Mouse (Mus musculus) midbrain, embryonic 13.5 days (tissue): ENCODE results near the gene Map4k4. TPM values are rescaled to one million over a fixed set of nuclear protein-coding genes. Genes with fewer than 3 reads are reported as not detected.

Source experiments
- ATAC-seq: fragments of 200-750 bp; cut with Nextera tagmentation; 2 replicates; pipeline ENCODE4 v1.8.0; 2017; ENCODE audit warnings: mild to moderate bottlenecking, moderate TSS enrichment, moderate library complexity
- H3K27ac ChIP-seq: fragments of 300-500 bp; sonication (generic); 2 replicates; pipeline ENCODE4 v1.5.1; 2015; ENCODE audit warnings: inconsistent platforms, mild to moderate bottlenecking, moderate library complexity
- H3K27me3 ChIP-seq: fragments of 300-500 bp; sonication (generic); 2 replicates; pipeline ENCODE4 v1.6.1; 2015; ENCODE audit warnings: mild to moderate bottlenecking, inconsistent platforms
- H3K36me3 ChIP-seq: fragments of 300-500 bp; sonication (generic); 2 replicates; pipeline ENCODE4 v1.6.1; 2015; ENCODE audit warnings: mild to moderate bottlenecking, inconsistent platforms
- H3K4me1 ChIP-seq: fragments of 300-500 bp; sonication (generic); replicated peaks from 2 replicates; pipeline ENCODE4 v1.6.1; 2015; ENCODE audit warnings: inconsistent platforms
- H3K4me2 ChIP-seq: fragments of 300-500 bp; sonication (generic); replicated peaks from 2 replicates; pipeline ENCODE4 v1.6.1; 2015; ENCODE audit warnings: moderate library complexity, mild to moderate bottlenecking, inconsistent platforms
- H3K4me3 ChIP-seq: fragments of 300-500 bp; sonication (generic); replicated peaks from 2 replicates; pipeline ENCODE4 v1.5.1; 2015; ENCODE audit warnings: mild to moderate bottlenecking, inconsistent platforms
- H3K9ac ChIP-seq: fragments of 300-500 bp; sonication (generic); replicated peaks from 2 replicates; pipeline ENCODE4 v1.6.1; 2015; ENCODE audit warnings: mild to moderate bottlenecking, inconsistent platforms
- H3K9me3 ChIP-seq: fragments of 300-500 bp; sonication (generic); 2 replicates; pipeline ENCODE4 v1.6.1; 2016; ENCODE audit warnings: mild to moderate bottlenecking, inconsistent platforms
- WGBS: fragments of 180-500 bp; shearing (Covaris S2); methylation state at CpG from one replicate; pipeline ENCODE4 v1.1.7; 2015; 5-methylcytosine and 5-hydroxymethylcytosine counted together
- polyA plus RNA-seq: library from polyadenylated mRNA; unstranded; fragments of >200 nt; fragmentation: Nextera tagmentation; extraction: Ambion mirVana; gene quantifications from 2 replicates; pipeline ENCODE4 v1.2.1, GENCODE M21; 2015

Gene Map4k4
- polyA plus RNA-seq, 1 experiment from 2014 or later, result 58.2 TPM

GRCm38 (mm10) chr1:40023206-40023605, 122.5 kb downstream of the Map4k4 start:
- H3K27me3 ChIP-seq, result no peaks in the 10 kb centered on the region
- no peak overlapping the region for H3K9ac ChIP-seq
- no peak overlapping the region for H3K4me2 ChIP-seq
- whole genome bisulfite sequencing, result 97% methylated on average over 15 of the region's 15 CpGs
- no peak for ATAC-seq
- no peaks in the 10 kb centered on the region for H3K9me3 ChIP-seq
- H3K4me3 ChIP-seq, result no peak overlapping the region
- no peak overlapping the region for H3K27ac ChIP-seq
- H3K36me3 ChIP-seq, result peaks cover 89% of the 10 kb centered on the region
- no peaks in the 10 kb centered on the region for H3K4me1 ChIP-seq

DNA sequence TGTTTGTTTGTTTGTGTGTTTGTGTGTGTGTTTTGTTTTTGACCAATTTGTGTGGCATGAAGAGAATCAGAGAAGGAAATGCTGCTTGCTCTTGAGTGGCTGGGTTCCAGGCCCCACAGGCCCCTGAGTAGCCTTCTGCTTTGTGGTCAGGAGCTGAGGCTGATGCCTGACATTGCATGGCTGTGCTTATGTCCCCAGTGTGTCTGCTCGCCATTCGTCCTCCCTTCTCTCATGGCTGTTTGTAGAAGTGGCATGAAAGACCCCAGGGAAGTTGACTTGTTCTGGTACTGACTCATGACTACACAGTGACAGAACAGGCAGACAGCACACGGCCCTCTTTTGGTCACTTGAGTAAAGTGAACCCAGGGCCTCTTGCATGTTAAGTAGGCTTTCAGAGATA, 123.0 kb downstream of the Map4k4 start:
- ATAC-seq, result no peak

DNA sequence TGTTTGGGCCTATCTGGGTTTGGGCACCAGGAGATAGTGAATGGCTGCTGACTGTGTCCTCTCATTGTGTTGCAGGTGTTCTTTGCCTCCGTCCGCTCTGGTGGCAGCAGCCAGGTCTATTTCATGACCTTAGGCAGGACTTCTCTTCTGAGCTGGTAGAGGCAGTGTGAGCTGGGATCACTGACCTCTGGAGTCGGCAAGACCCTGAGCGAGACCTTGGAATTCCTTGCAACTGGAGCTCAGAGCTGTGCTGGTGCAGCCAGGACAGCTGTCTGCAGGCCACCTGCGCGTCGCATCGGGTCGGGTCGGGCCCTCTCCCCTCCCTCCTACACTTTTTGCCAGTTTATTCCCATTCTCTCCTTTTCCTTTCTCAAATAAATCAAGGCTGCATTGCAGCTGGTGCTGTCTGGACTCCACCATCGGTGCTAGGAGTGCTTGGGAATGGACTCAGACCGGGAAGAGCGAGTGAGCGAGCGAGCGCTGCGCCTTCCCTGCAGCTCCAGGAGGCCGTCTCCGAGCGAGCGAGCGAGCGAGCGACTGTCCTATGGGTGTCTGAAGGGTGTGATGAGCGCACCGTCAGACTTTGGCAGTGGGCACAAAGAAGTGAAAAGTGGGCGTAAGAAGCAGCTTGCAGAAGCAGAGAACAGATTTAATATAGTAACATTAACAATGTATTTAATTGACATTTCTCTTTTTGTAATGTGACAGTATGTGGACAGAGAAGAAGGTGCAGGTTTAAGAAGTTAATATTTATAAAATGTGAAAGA, 124.0 kb downstream of the Map4k4 start:
- Histone ChIP-seq H3K4me1 (no peaks in the 10 kb centered on the region), H3K27me3 (no peaks in the 10 kb centered on the region), H3K4me3 (no peak overlapping the region), H3K9ac (no peak overlapping the region), H3K36me3 (peaks cover 84% of the 10 kb centered on the region), H3K4me2 (no peak overlapping the region), H3K27ac (no peak overlapping the region), H3K9me3 (no peaks in the 10 kb centered on the region)
- no peak for ATAC-seq
- 92% methylated on average over 27 of the region's 27 CpGs for WGBS

More for the DNA sequence above, 123.0 kb downstream of the Map4k4 start:
- Histone ChIP-seq H3K27ac (no peak overlapping the region), H3K9me3 (no peaks in the 10 kb centered on the region), H3K27me3 (no peaks in the 10 kb centered on the region), H3K4me1 (no peaks in the 10 kb centered on the region), H3K4me2 (no peak overlapping the region), H3K4me3 (no peak overlapping the region), H3K36me3 (peaks cover 86% of the 10 kb centered on the region), H3K9ac (no peak overlapping the region)
- 79% methylated on average over 3 of the region's 3 CpGs for WGBS

DNA sequence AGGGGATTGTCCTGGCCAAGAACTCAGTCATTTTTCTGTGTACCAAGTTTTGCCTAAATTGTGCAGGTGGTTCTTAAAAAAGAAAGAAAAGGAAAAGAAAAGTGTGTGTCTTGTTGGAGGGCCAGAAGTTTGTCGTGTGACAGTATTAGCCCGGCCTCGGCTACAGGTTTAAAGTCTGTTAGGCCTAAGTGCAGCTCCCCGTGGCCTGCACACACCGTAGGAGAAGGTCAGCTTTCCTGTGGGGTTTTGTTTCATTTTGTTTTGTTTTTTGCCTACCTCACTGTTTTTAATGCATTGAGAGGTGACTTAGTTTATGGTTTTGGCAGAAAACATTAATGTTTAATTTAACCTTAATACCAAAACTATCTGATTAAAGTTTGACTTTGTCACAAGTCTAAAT, 124.7 kb downstream of the Map4k4 start:
- Histone ChIP-seq H3K36me3 (peaks cover 82% of the 10 kb centered on the region), H3K27ac (no peak overlapping the region), H3K4me3 (no peak overlapping the region), H3K4me1 (no peaks in the 10 kb centered on the region), H3K4me2 (no peak overlapping the region), H3K9me3 (no peaks in the 10 kb centered on the region), H3K27me3 (no peaks in the 10 kb centered on the region), H3K9ac (no peak overlapping the region)
- ATAC-seq, result no peak
- WGBS, result 91% methylated on average over 5 of the region's 5 CpGs

GRCm38 (mm10) chr1:40027116-40027620, 126.5 kb downstream of the Map4k4 start:
- 94% methylated on average over 7 of the region's 7 CpGs for WGBS
- no peaks in the 10 kb centered on the region for H3K4me1 ChIP-seq
- H3K36me3 ChIP-seq, result peaks cover 71% of the 10 kb centered on the region
- H3K27ac ChIP-seq, result no peak overlapping the region
- no peak overlapping the region for H3K4me2 ChIP-seq
- H3K4me3 ChIP-seq, result no peak overlapping the region
- no peak overlapping the region for H3K9ac ChIP-seq
- ATAC-seq, result no peak; the same call in 1 of the 2 replicates
- H3K9me3 ChIP-seq, result no peaks in the 10 kb centered on the region
- H3K27me3 ChIP-seq, result no peaks in the 10 kb centered on the region

GRCm38 (mm10) chr1:40028207-40028998, 127.7 kb downstream of the Map4k4 start:
- Histone ChIP-seq H3K36me3 (peaks cover 59% of the 10 kb centered on the region), H3K9me3 (no peaks in the 10 kb centered on the region), H3K27me3 (no peaks in the 10 kb centered on the region), H3K27ac (no peak overlapping the region), H3K4me3 (no peak overlapping the region), H3K4me2 (no peak overlapping the region), H3K9ac (no peak overlapping the region), H3K4me1 (no peaks in the 10 kb centered on the region)
- ATAC-seq, result 0 out of 2 replicates have a peak, but pooled peaks have one; percentile 29
- WGBS, result 86% methylated on average over 12 of the region's 12 CpGs

DNA sequence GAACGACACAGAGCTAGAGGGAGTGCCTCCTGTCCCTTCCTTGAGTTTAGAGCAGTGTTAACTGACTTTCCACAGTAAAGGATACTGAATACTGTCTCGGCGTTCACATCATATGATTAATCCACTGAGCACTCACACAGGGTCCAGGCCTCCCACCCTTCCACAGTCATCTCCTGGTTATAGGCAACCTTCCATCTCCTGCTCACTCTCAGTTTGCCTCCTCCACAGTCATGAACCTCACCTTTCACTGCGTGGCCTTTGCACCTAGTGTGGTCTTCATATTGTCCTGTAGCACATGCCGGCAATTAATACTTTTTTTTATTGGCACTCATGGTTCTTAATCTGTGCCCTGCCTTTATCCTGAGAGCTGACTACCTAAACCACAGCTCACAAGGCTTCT, 128.9 kb downstream of the Map4k4 start:
- 94% methylated on average over 5 of the region's 5 CpGs for WGBS
- Histone ChIP-seq H3K4me1 (no peaks in the 10 kb centered on the region), H3K4me2 (no peak overlapping the region), H3K9me3 (no peaks in the 10 kb centered on the region), H3K27ac (no peak overlapping the region), H3K4me3 (no peak overlapping the region), H3K27me3 (no peaks in the 10 kb centered on the region), H3K36me3 (peaks cover 47% of the 10 kb centered on the region), H3K9ac (no peak overlapping the region)
- 0 out of 2 replicates have a peak, but pooled peaks have one; percentile 8 for ATAC-seq

- H3K36me3 ChIP-seq, result peaks cover 38% of the 10 kb centered on the region
- H3K4me2 ChIP-seq, result no peak overlapping the region
- no peaks in the 10 kb centered on the region for H3K9me3 ChIP-seq
- no peak overlapping the region for H3K4me3 ChIP-seq
- no peak overlapping the region for H3K27ac ChIP-seq
- no peak overlapping the region for H3K9ac ChIP-seq
- H3K4me1 ChIP-seq, result no peaks in the 10 kb centered on the region
- H3K27me3 ChIP-seq, result no peaks in the 10 kb centered on the region
- no peak for ATAC-seq
- WGBS, result 89% methylated on average over 14 of the region's 14 CpGs
Measured at GRCm38 (mm10) chr1:40030287-40030975, 129.7 kb downstream of the Map4k4 start.

GRCm38 (mm10) chr1:40030976-40031356, 130.3 kb downstream of the Map4k4 start:
- Histone ChIP-seq H3K36me3 (peaks cover 34% of the 10 kb centered on the region), H3K4me1 (no peaks in the 10 kb centered on the region), H3K4me3 (no peak overlapping the region), H3K9me3 (no peaks in the 10 kb centered on the region), H3K27me3 (no peaks in the 10 kb centered on the region), H3K27ac (no peak overlapping the region), H3K9ac (no peak overlapping the region), H3K4me2 (no peak overlapping the region)
- 93% methylated on average over 8 of the region's 8 CpGs for WGBS
- ATAC-seq, result no peak

- no peak overlapping the region for H3K4me2 ChIP-seq
- ATAC-seq, result no peak
- H3K9me3 ChIP-seq, result no peaks in the 10 kb centered on the region
- no peak overlapping the region for H3K4me3 ChIP-seq
- no peaks in the 10 kb centered on the region for H3K4me1 ChIP-seq
- 93% methylated on average over 2 of the region's 2 CpGs for WGBS
- H3K36me3 ChIP-seq, result peaks cover 27% of the 10 kb centered on the region
- H3K27me3 ChIP-seq, result no peaks in the 10 kb centered on the region
- H3K9ac ChIP-seq, result no peak overlapping the region
- H3K27ac ChIP-seq, result no peak overlapping the region
Measured at GRCm38 (mm10) chr1:40031626-40032025, 130.9 kb downstream of the Map4k4 start.

DNA sequence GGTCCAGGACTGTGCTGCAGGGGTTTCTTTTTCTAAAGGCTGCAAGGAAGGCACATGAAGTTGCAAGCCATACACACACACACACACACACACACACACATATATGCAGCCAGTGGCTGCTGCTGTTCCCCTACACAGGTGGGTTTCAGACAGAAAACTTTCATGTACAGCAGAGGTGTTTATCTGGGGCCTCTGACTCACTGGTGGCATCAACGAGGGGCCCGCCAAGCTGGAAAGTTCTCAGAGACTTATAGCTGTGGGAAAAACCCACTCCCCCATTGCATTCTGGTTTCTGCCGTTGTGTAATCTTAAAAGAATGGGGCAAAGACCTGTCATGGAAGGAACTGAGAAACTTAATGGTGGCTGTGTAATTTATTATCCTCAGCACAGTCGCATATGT, 132.6 kb downstream of the Map4k4 start:
- Histone ChIP-seq H3K27ac (no peak overlapping the region), H3K4me3 (no peak overlapping the region), H3K36me3 (peaks cover 12% of the 10 kb centered on the region), H3K9ac (no peak overlapping the region), H3K9me3 (no peaks in the 10 kb centered on the region), H3K4me1 (no peaks in the 10 kb centered on the region), H3K4me2 (no peak overlapping the region), H3K27me3 (no peaks in the 10 kb centered on the region)
- 85% methylated on average over 4 of the region's 4 CpGs for WGBS
- ATAC-seq, result no peak
